Comparison of ENCODE assay signal across 13 mouse cellular contexts in genomic region chr6:30072476-30072875, GRCm38 (mm10). TPM values are rescaled to one million over a fixed set of nuclear protein-coding genes. Genes with fewer than 3 reads are reported as not detected.
DNase-seq lines count a peak whose midpoint lies in the region; ATAC-seq and TF ChIP-seq lines count a peak whose summit lies in the region.
"Had no signal": no experiment of that assay in that cellular context is flagged by ENCODE, and none has a peak within 500 bp of the region (broad histone marks: within the 10 kb centered on the region; RNA-seq: fewer than 3 reads in every experiment).

No protein-coding gene starts in this region.

- H3K4me1 ChIP-seq in liver, embryonic 14.5 days (replicated peaks; ENCODE audit: control insufficient read depth in 2 of 2, insufficient read depth in 2 of 2, low read length in 1 of 2), result peaks cover 0 to 4% of the 10 kb centered on the region in 2 experiments; a peak in 2 of 4 replicates
- 0 out of 2 replicates have a peak, but pooled peaks cover 7% of the 10 kb centered on the region for H3K4me1 ChIP-seq in liver, embryonic 11.5 days (replicated peaks; ENCODE audit: control insufficient read depth, insufficient read depth, low read length)
- 0 out of 2 replicates have a peak, but pooled peaks cover 2% of the 10 kb centered on the region for H3K4me1 ChIP-seq in stomach, postnatal 0 days (replicated peaks; ENCODE audit: control insufficient read depth, insufficient read depth)
- H3K4me1 ChIP-seq: hindbrain, embryonic 15.5 days had no signal

- WGBS in liver, embryonic 14.5 days (ENCODE audit: insufficient replicate concordance), result 83% methylated on average over 3 of the region's 3 CpGs
- WGBS in liver, embryonic 11.5 days, result 80% methylated on average over 3 of the region's 3 CpGs
- 89% methylated on average over 3 of the region's 3 CpGs for WGBS in stomach, postnatal 0 days

- no peaks in the 10 kb centered on the region for H3K36me3 ChIP-seq in liver, embryonic 14.5 days (replicated peaks; ENCODE audit: control insufficient read depth, insufficient read depth, low read depth)
- no peaks in the 10 kb centered on the region for H3K36me3 ChIP-seq in liver, embryonic 11.5 days (ENCODE audit: control insufficient read depth, insufficient read depth, low read length)
- H3K36me3 ChIP-seq in stomach, postnatal 0 days (ENCODE audit: control insufficient read depth, insufficient read depth, low read length), result no peaks in the 10 kb centered on the region
- H3K36me3 ChIP-seq: hindbrain, embryonic 15.5 days; midbrain, embryonic 12.5 days; stomach, embryonic 15.5 days had no signal

- DNase-seq in liver, embryonic 14.5 days (ENCODE audit: low read depth in 3 of 3, low spot score in 3 of 3), result no peak
- no peak for DNase-seq in liver, embryonic 11.5 days (ENCODE audit: low spot score)
- DNase-seq in CD4-positive helper T cell, adult 2 months (ENCODE audit: low read depth, low spot score), result peak; percentile 19
- peak; percentile 58 for DNase-seq in ES-CJ7 (ENCODE audit: low read depth, low spot score)
- no peak for DNase-seq in stomach, postnatal 0 days (ENCODE audit: low spot score)
- DNase-seq in neural tube, embryonic 10.5 days (ENCODE audit: extremely low spot score, low spot score), result no peak
- DNase-seq: cerebellum, postnatal 36 days; kidney, postnatal 10 days; lung, adult 18-20 months had no signal

- no peak overlapping the region for H3K4me3 ChIP-seq in liver, embryonic 14.5 days (ENCODE audit: insufficient read depth in 1 of 2, low read depth in 2 of 2, low read length in 2 of 2)
- no peak overlapping the region for H3K4me3 ChIP-seq in liver, embryonic 11.5 days (ENCODE audit: low read depth, low read length)
- H3K4me3 ChIP-seq in stomach, postnatal 0 days (ENCODE audit: low read depth, low read length), result no peak overlapping the region
- H3K4me3 ChIP-seq: hindbrain, embryonic 15.5 days; midbrain, embryonic 12.5 days; stomach, embryonic 15.5 days had no signal

- H3K27ac ChIP-seq in liver, embryonic 14.5 days, result no peak overlapping the region
- no peak overlapping the region for H3K27ac ChIP-seq in liver, embryonic 11.5 days (ENCODE audit: low read depth, low read length)
- H3K27ac ChIP-seq in stomach, postnatal 0 days (replicated peaks), result no peak overlapping the region
- H3K27ac ChIP-seq: hindbrain, embryonic 15.5 days; midbrain, embryonic 12.5 days; stomach, embryonic 15.5 days had no signal

- TF ChIP-seq EP300 in liver, embryonic 14.5 days (IDR thresholded peaks at IDR 0.05; ENCODE audit: low read depth), result no peak
- no peak for TF ChIP-seq EP300 in stomach, postnatal 0 days (optimal IDR thresholded peaks at IDR 0.05)

- peak; percentile 38; the same call in 1 of the 2 replicates for TF ChIP-seq CTCF in liver, embryonic 14.5 days (IDR thresholded peaks at IDR 0.05; ENCODE audit: low read depth)
- peak; percentile 48 for TF ChIP-seq CTCF in stomach, postnatal 0 days (IDR thresholded peaks at IDR 0.05; ENCODE audit: low read depth)

- H3K4me2 ChIP-seq in liver, embryonic 14.5 days (ENCODE audit: low read depth), result no peak overlapping the region
- no peak overlapping the region for H3K4me2 ChIP-seq in liver, embryonic 11.5 days
- no peak overlapping the region for H3K4me2 ChIP-seq in stomach, postnatal 0 days (replicated peaks; ENCODE audit: low read depth)
- H3K4me2 ChIP-seq: hindbrain, embryonic 15.5 days; midbrain, embryonic 12.5 days; stomach, embryonic 15.5 days had no signal

- H3K27me3 ChIP-seq in liver, embryonic 14.5 days (ENCODE audit: control insufficient read depth, insufficient read depth, low read length), result no peaks in the 10 kb centered on the region
- no peaks in the 10 kb centered on the region for H3K27me3 ChIP-seq in liver, embryonic 11.5 days (replicated peaks; ENCODE audit: control insufficient read depth, insufficient read depth, low read length)
- no peaks in the 10 kb centered on the region for H3K27me3 ChIP-seq in stomach, postnatal 0 days (ENCODE audit: control insufficient read depth, insufficient read depth, low read length)
- H3K27me3 ChIP-seq: hindbrain, embryonic 15.5 days; midbrain, embryonic 12.5 days; stomach, embryonic 15.5 days had no signal

- no peak overlapping the region for H3K9ac ChIP-seq in liver, embryonic 14.5 days (replicated peaks)
- H3K9ac ChIP-seq in liver, embryonic 11.5 days (ENCODE audit: low read depth, low read length), result no peak overlapping the region
- no peak overlapping the region for H3K9ac ChIP-seq in stomach, postnatal 0 days (ENCODE audit: low read length)
- H3K9ac ChIP-seq: hindbrain, embryonic 15.5 days; midbrain, embryonic 12.5 days; stomach, embryonic 15.5 days had no signal

- H3K9me3 ChIP-seq in liver, embryonic 14.5 days (ENCODE audit: control insufficient read depth, low read length), result no peaks in the 10 kb centered on the region
- no peaks in the 10 kb centered on the region for H3K9me3 ChIP-seq in liver, embryonic 11.5 days (ENCODE audit: control insufficient read depth, low read length)
- H3K9me3 ChIP-seq in stomach, postnatal 0 days (ENCODE audit: control insufficient read depth, low read length), result no peaks in the 10 kb centered on the region
- H3K9me3 ChIP-seq: hindbrain, embryonic 15.5 days; midbrain, embryonic 12.5 days; stomach, embryonic 15.5 days had no signal

- ATAC-seq in liver, embryonic 14.5 days (ENCODE audit: insufficient read depth), result no peak
- ATAC-seq in liver, embryonic 11.5 days (replicated peaks; ENCODE audit: low FRiP score), result no peak
- no peak for ATAC-seq in stomach, postnatal 0 days (ENCODE audit: low FRiP score, low TSS enrichment)
- no peak for ATAC-seq in megakaryocyte, adult 5-6 weeks (ENCODE audit: poor library complexity, severe bottlenecking)

RNA-seq across cellular contexts. Expression of gene Nrf1, which starts 24.7 kb away (rescaled TPM):
- 31.2 and 34.6 TPM in 2 replicates for polyA plus RNA-seq in liver, embryonic 14.5 days (2012; rRNA removed)
- polyA plus RNA-seq in liver, embryonic 14.5 days (2014; fragmentation: Nextera tagmentation; extraction: Ambion mirVana), result 33.1 and 38.7 TPM in 2 replicates
- 64.8 and 72.5 TPM in 2 replicates for polyA plus RNA-seq in liver, embryonic 11.5 days (2014; fragmentation: Nextera tagmentation; extraction: Ambion mirVana)
- 15.1 and 16.7 TPM in 2 replicates for polyA plus RNA-seq in stomach, postnatal 0 days (2015; fragmentation: Nextera tagmentation; extraction: Ambion mirVana)
- 37.1 and 39.6 TPM in 2 replicates for total RNA-seq in megakaryocyte, adult 5-6 weeks (2015)
- total RNA-seq in megakaryocyte, adult 5-6 weeks (2017), result 69.9 and 84.5 TPM in 2 replicates

Comparison
In these comparisons a context has a peak if more than half of its experiments do, and no peak if none do; other contexts are left out.
1. DNase-seq: peak in CD4-positive helper T cell, adult 2 months (single experiment) and ES-CJ7 (single experiment); none in liver, embryonic 14.5 days (0 of 3), liver, embryonic 11.5 days (single experiment), stomach, postnatal 0 days (single experiment) and neural tube, embryonic 10.5 days (single experiment).